Mouse (Mus musculus) right cerebral cortex, adult 18-20 months (tissue): ENCODE measurements at regions not wholly inside any gene's neighbourhood (a gene's known extent, or its start where the extent isn't known, plus 50 kb on each side); places are given as distances from the start of the nearest gene placed in this dataset.
"Not testable (repeated sequence)": the region's sequence is repeated elsewhere in the genome, so short reads cannot be mapped to it uniquely, and the experiment has no call there.

ENCODE experiments used
- DNase-seq: peaks from one replicate; pipeline ENCODE4 v3.0.0; 2022; ENCODE audit warnings: mixed read lengths

- no peak for DNase-seq
These were observed 1067.2 kb upstream of the Aga start for GRCm38 (mm10) chr8:52444366-52444765.

GRCm38 (mm10) chr8:52451761-52452160, 1059.8 kb upstream of the Aga start:
- DNase-seq = not testable (repeated sequence)

- DNase-seq = no peak
These were observed 1055.9 kb upstream of the Aga start for GRCm38 (mm10) chr8:52455617-52456016.

GRCm38 (mm10) chr8:52456271-52456670, 1055.3 kb upstream of the Aga start:
- DNase-seq = no peak

GRCm38 (mm10) chr8:52502396-52502795, 1009.1 kb upstream of the Aga start:
- DNase-seq = peak; percentile 7

GRCm38 (mm10) chr8:52511790-52512189, 999.7 kb upstream of the Aga start:
- no peak for DNase-seq

- no peak for DNase-seq
These were observed 968.2 kb upstream of the Aga start for GRCm38 (mm10) chr8:52543364-52543763.

GRCm38 (mm10) chr8:52571166-52571832, 940.2 kb upstream of the Aga start:
- DNase-seq = peak; percentile 47
